10 mouse cellular contexts compared by ENCODE assay signal in genomic region chr10:95622879-95623517, GRCm38 (mm10). TPM values are rescaled to one million over a fixed set of nuclear protein-coding genes. Genes with fewer than 3 reads are reported as not detected.
DNase-seq lines count a peak whose midpoint lies in the region; ATAC-seq and TF ChIP-seq lines count a peak whose summit lies in the region.
"Had no signal": no experiment of that assay in that cellular context is flagged by ENCODE, and none has a peak within 500 bp of the region (broad histone marks: within the 10 kb centered on the region; RNA-seq: fewer than 3 reads in every experiment).

No protein-coding gene starts in this region.

- WGBS in heart, postnatal 0 days = 8% methylated on average over 2 of the region's 2 CpGs

- H3K27me3 ChIP-seq in heart, postnatal 0 days (ENCODE audit: control insufficient read depth, insufficient read depth, low read length) = no peaks in the 10 kb centered on the region

- no peak overlapping the region for H3K4me2 ChIP-seq in heart, postnatal 0 days (ENCODE audit: low read depth, low read length)

- no peak overlapping the region for H3K4me3 ChIP-seq in heart, postnatal 0 days (ENCODE audit: low read depth, low read length)

- H3K9me3 ChIP-seq in heart, postnatal 0 days (replicated peaks; ENCODE audit: control insufficient read depth, low read length) = no peaks in the 10 kb centered on the region

- no peak overlapping the region for H3K9ac ChIP-seq in heart, postnatal 0 days (replicated peaks; ENCODE audit: low read depth, low read length)

- H3K36me3 ChIP-seq in heart, postnatal 0 days (replicated peaks; ENCODE audit: control insufficient read depth, insufficient read depth, low read length) = no peaks in the 10 kb centered on the region

- no peak for TF ChIP-seq CTCF in heart, postnatal 0 days (IDR thresholded peaks at IDR 0.05; ENCODE audit: low read depth)

- ATAC-seq in heart, postnatal 0 days (ENCODE audit: insufficient read depth, low read depth) = peak; percentile 83
- no peak for ATAC-seq in monocyte, adult 5-6 weeks (replicated peaks; ENCODE audit: insufficient number of reproducible peaks, low FRiP score, low TSS enrichment, poor library complexity, severe bottlenecking)

- DNase-seq in ovary, adult 18-20 months (ENCODE audit: low spot score) = peak; percentile 69
- DNase-seq in ovary, postnatal 10 days (ENCODE audit: low spot score) = no peak
- peak; percentile 79 for DNase-seq in heart, postnatal 0 days (ENCODE audit: low spot score)
- DNase-seq in kidney, postnatal 4 days = peak; percentile 44 to 70
- no peak for DNase-seq in frontal cortex, adult 2 months (ENCODE audit: extremely low spot score in 1 of 2, low spot score in 1 of 2)
- DNase-seq in cerebellum, postnatal 25 days = no peak
- no peak for DNase-seq in spleen, adult 18-20 months

- peak overlapping the region; percentile 38; the same call in 1 of the 2 replicates for H3K27ac ChIP-seq in heart, postnatal 0 days (ENCODE audit: low read depth)

- TF ChIP-seq EP300 in heart, postnatal 0 days (IDR thresholded peaks at IDR 0.05; ENCODE audit: low read depth) = 0 out of 2 replicates have a peak, but pooled peaks have one; percentile 36

- peaks cover 14% of the 10 kb centered on the region for H3K4me1 ChIP-seq in heart, postnatal 0 days (ENCODE audit: control insufficient read depth, insufficient read depth)

RNA-seq across cellular contexts. Expression of gene Anapc15-ps, which starts 50.3 kb away (rescaled TPM):
- total RNA-seq in heart, postnatal 0 days (2014; rRNA removed; ENCODE audit: low replicate concordance) = not detected in 2 replicates
- not detected in 2 replicates for polyA plus RNA-seq in heart, postnatal 0 days (2015; fragmentation: Nextera tagmentation; extraction: Ambion mirVana)
- 1.3 TPM in 1 of 2 replicates, not detected in the other for polyA plus RNA-seq in frontal cortex, adult 2 months (2012; rRNA removed)
- not detected in 3 replicates for total RNA-seq in monocyte, adult 5-6 weeks (2017)
- total RNA-seq: adrenal gland, adult 18-20 months had no signal
- polyA plus RNA-seq: heart, embryonic 14.5 days had no signal

RNA-seq across cellular contexts. Expression of gene Nudt4, which starts 59.1 kb away (rescaled TPM):
- total RNA-seq in heart, postnatal 0 days (2014; rRNA removed; ENCODE audit: low replicate concordance) = 72.2 and 74.5 TPM in 2 replicates
- polyA plus RNA-seq in heart, postnatal 0 days (2015; fragmentation: Nextera tagmentation; extraction: Ambion mirVana) = 70.0 and 81.3 TPM in 2 replicates
- 83.8 and 87.2 TPM in 2 replicates for polyA plus RNA-seq in frontal cortex, adult 2 months (2012; rRNA removed)
- total RNA-seq in monocyte, adult 5-6 weeks (2017) = 60.2 to 71.0 TPM (median 66.3 TPM) in 3 replicates

Comparison
In these comparisons a context has a peak if more than half of its experiments do, and no peak if none do; other contexts are left out.
1. DNase-seq: peak in ovary, adult 18-20 months (single experiment), heart, postnatal 0 days (single experiment) and kidney, postnatal 4 days (2 of 2); none in ovary, postnatal 10 days (single experiment), frontal cortex, adult 2 months (0 of 2), cerebellum, postnatal 25 days (0 of 2) and spleen, adult 18-20 months (0 of 2).